Mouse (Mus musculus): Measurements from ENCODE around the gene Taf5. TPM values are rescaled to one million over a fixed set of nuclear protein-coding genes. Genes with fewer than 3 reads are reported as not detected.
A peak's percentile ranks its signal among the peaks of the same experiment; 100 is the strongest.

Taf5 gene
- polyA plus RNA-seq (2015; fragmentation: Nextera tagmentation; extraction: Ambion mirVana) = 6.9 and 7.8 TPM in 2 replicates

GRCm38 (mm10) chr19:47067096-47067882 is at the start of gene Taf5:
Gene Taf5 (plus strand): TSS chr19:47067746.
- peaks cover 17% of the 10 kb centered on the region for H3K4me1 ChIP-seq
- peak within 1 kb of the TSS; percentile 91 for H3K27ac ChIP-seq (replicated peaks)
- no peaks in the 10 kb centered on the region for H3K27me3 ChIP-seq
- no peaks in the 10 kb centered on the region for H3K9me3 ChIP-seq
- WGBS = 10% methylated on average over 48 of the region's 49 CpGs
- H3K4me2 ChIP-seq (replicated peaks) = peak within 1 kb of the TSS; percentile 70
- peak within 1 kb of the TSS; percentile 83 for H3K9ac ChIP-seq (replicated peaks)
- peak; percentile 86 for ATAC-seq (replicated peaks)
- H3K4me3 ChIP-seq = peak within 1 kb of the TSS; percentile 92
- peaks cover 15% of the 10 kb centered on the region for H3K36me3 ChIP-seq

GRCm38 (mm10) chr19:47017831-47018230 is 49.7 kb upstream of the Taf5 start:
- H3K9me3 ChIP-seq = no peaks in the 10 kb centered on the region
- peak overlapping the region; percentile 70 for H3K27ac ChIP-seq (replicated peaks)
- peaks cover 36% of the 10 kb centered on the region for H3K4me1 ChIP-seq
- H3K9ac ChIP-seq (replicated peaks) = peak overlapping the region; percentile 55
- peaks cover 21% of the 10 kb centered on the region; the same call in 1 of the 2 replicates for H3K27me3 ChIP-seq
- H3K4me2 ChIP-seq (replicated peaks) = peak overlapping the region; percentile 80
- peaks cover 23% of the 10 kb centered on the region for H3K36me3 ChIP-seq
- H3K4me3 ChIP-seq = peak overlapping the region; percentile 56
- 2% methylated on average over 3 of the region's 3 CpGs for WGBS
- ATAC-seq (replicated peaks) = no peak

GRCm38 (mm10) chr19:47018330-47018729 is 49.2 kb upstream of the Taf5 start:
- peak overlapping the region; percentile 56 for H3K4me3 ChIP-seq
- WGBS = 19% methylated on average over 2 of the region's 2 CpGs

DNA sequence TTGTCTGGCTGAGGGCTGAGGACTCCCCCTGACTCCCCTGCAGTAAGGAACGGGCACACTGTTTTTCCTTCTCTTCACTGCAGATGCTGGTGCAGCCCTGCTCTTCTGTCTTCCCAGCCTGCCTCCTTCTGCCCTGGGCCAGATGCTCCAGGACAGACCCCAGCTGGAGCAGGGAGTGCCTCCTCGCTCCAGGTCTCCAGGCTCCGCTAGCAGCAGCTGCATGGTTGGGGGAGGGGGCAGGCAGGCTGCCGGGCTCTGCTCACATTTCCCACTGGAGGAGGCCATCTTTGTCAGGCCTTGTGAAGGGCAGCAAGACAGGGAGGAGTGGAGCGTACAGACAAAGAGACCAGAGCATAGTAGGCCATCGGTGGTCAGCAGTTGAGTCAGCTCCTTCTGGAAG is 48.2 kb upstream of the Taf5 start:
- H3K4me3 ChIP-seq = peak overlapping the region; percentile 56
- H3K27ac ChIP-seq (replicated peaks) = peak overlapping the region; percentile 31; the same call in 1 of the 2 replicates
- peak overlapping the region; percentile 55; the same call in 1 of the 2 replicates for H3K9ac ChIP-seq (replicated peaks)
- 21% methylated on average over 6 of the region's 6 CpGs for WGBS
- peaks cover 37% of the 10 kb centered on the region for H3K36me3 ChIP-seq
- no peaks in the 10 kb centered on the region for H3K9me3 ChIP-seq
- peak overlapping the region; percentile 80 for H3K4me2 ChIP-seq (replicated peaks)
- peaks cover 28% of the 10 kb centered on the region for H3K4me1 ChIP-seq
- no peak for ATAC-seq (replicated peaks)
- H3K27me3 ChIP-seq = peaks cover 10% of the 10 kb centered on the region; the same call in 1 of the 2 replicates

More at GRCm38 (mm10) chr19:47018330-47018729, 49.2 kb upstream of the Taf5 start:
- H3K36me3 ChIP-seq = peaks cover 28% of the 10 kb centered on the region
- H3K9ac ChIP-seq (replicated peaks) = peak overlapping the region; percentile 55
- H3K4me2 ChIP-seq (replicated peaks) = peak overlapping the region; percentile 80
- peaks cover 16% of the 10 kb centered on the region; the same call in 1 of the 2 replicates for H3K27me3 ChIP-seq
- peaks cover 31% of the 10 kb centered on the region for H3K4me1 ChIP-seq
- H3K27ac ChIP-seq (replicated peaks) = peak overlapping the region; percentile 70
- ATAC-seq (replicated peaks) = no peak
- H3K9me3 ChIP-seq = no peaks in the 10 kb centered on the region

GRCm38 (mm10) chr19:47022709-47023108 is 44.8 kb upstream of the Taf5 start:
- Histone ChIP-seq H3K36me3 (peaks cover 63% of the 10 kb centered on the region), H3K4me3 (no peak overlapping the region), H3K9me3 (no peaks in the 10 kb centered on the region), H3K4me2 (replicated peaks) (no peak overlapping the region), H3K4me1 (peaks cover 20% of the 10 kb centered on the region), H3K27ac (replicated peaks) (no peak overlapping the region), H3K9ac (replicated peaks) (no peak overlapping the region), H3K27me3 (peaks cover under 1% of the 10 kb centered on the region; the same call in 1 of the 2 replicates)
- WGBS = 78% methylated on average over 4 of the region's 4 CpGs
- no peak for ATAC-seq (replicated peaks)

DNA sequence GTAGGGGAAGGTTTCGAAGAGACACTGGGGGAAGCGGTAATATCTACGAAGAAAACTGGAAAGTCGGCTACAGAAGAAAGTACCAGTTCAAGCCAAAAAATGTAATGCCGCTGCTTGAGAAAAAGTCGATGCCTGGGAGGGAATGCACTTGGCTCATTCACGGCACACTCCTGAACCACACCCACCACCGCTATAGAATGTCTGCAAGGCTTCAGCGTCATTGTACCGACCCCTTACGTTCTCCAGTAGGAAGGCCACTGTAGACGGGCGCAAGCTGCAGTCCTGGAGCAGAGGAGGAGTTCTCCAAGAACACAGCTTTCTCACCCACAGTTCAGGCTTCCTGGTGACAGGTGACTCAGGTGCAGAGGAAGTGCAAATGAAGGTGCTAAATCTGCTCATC is 44.0 kb upstream of the Taf5 start:
- Histone ChIP-seq H3K9me3 (no peaks in the 10 kb centered on the region), H3K36me3 (peaks cover 63% of the 10 kb centered on the region), H3K4me3 (no peak overlapping the region), H3K27me3 (no peaks in the 10 kb centered on the region), H3K27ac (replicated peaks) (no peak overlapping the region), H3K9ac (replicated peaks) (no peak overlapping the region), H3K4me2 (replicated peaks) (no peak overlapping the region), H3K4me1 (peaks cover 14% of the 10 kb centered on the region)
- ATAC-seq (replicated peaks) = no peak
- WGBS = 92% methylated on average over 13 of the region's 13 CpGs

DNA sequence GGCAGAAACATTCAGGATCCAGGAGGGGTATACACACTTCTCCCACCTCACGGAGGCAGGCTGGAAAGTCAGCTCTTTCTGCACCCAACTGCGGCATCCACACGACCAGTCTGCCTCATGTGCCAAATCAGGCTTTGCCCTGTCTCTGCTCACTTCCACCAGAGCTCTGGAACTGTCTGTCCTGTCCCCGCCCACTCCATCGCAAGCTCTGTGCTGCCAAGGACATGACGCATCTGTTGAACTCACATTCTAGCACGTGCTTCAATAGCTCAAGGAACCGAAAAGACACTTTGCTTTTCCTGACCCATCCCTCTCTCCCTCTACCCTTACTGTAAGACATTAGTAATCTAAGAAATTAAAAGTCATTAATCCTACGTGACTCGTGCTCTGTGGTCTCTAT is 42.6 kb upstream of the Taf5 start:
- no peak for ATAC-seq (replicated peaks)
- WGBS = 88% methylated on average over 10 of the region's 10 CpGs
- Histone ChIP-seq H3K36me3 (peaks cover 63% of the 10 kb centered on the region), H3K9me3 (no peaks in the 10 kb centered on the region), H3K9ac (replicated peaks) (no peak overlapping the region), H3K27me3 (no peaks in the 10 kb centered on the region), H3K4me3 (no peak overlapping the region), H3K4me2 (replicated peaks) (no peak overlapping the region), H3K27ac (replicated peaks) (no peak overlapping the region), H3K4me1 (peaks cover 1% of the 10 kb centered on the region; the same call in 1 of the 2 replicates)

DNA sequence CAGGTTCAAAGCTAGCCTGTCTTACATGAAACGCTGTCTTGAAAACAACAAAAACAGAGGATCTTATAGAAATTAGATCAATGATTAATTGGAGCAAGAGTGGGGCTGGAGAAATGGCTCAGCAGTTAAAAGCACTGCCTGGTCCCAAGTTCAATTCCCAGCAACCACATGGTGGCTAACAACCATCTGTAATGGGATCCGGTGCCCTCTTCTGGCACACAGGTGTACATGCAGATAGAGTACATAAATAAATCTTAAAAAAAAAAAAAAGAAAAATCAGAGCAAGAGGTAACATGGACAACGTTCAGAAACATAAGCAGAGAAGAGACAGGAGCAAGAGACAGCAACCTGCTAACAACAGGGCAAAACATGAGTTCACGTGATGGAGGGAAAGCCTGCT is 41.0 kb upstream of the Taf5 start:
- no peak overlapping the region for H3K9ac ChIP-seq (replicated peaks)
- peaks cover 53% of the 10 kb centered on the region for H3K36me3 ChIP-seq
- no peak overlapping the region for H3K4me3 ChIP-seq
- H3K4me1 ChIP-seq = no peaks in the 10 kb centered on the region
- no peaks in the 10 kb centered on the region for H3K27me3 ChIP-seq
- 89% methylated on average over 4 of the region's 4 CpGs for WGBS
- no peaks in the 10 kb centered on the region for H3K9me3 ChIP-seq
- H3K4me2 ChIP-seq (replicated peaks) = no peak overlapping the region
- no peak for ATAC-seq (replicated peaks)
- no peak overlapping the region for H3K27ac ChIP-seq (replicated peaks)

GRCm38 (mm10) chr19:47029796-47030195 is 37.8 kb upstream of the Taf5 start:
- Histone ChIP-seq H3K4me2 (replicated peaks) (no peak overlapping the region), H3K27me3 (no peaks in the 10 kb centered on the region), H3K36me3 (peaks cover 39% of the 10 kb centered on the region), H3K4me1 (no peaks in the 10 kb centered on the region), H3K4me3 (no peak overlapping the region), H3K9ac (replicated peaks) (no peak overlapping the region), H3K9me3 (no peaks in the 10 kb centered on the region), H3K27ac (replicated peaks) (no peak overlapping the region)
- no peak for ATAC-seq (replicated peaks)
- 68% methylated on average over 9 of the region's 9 CpGs for WGBS

GRCm38 (mm10) chr19:47031770-47032169 is 35.8 kb upstream of the Taf5 start:
- Histone ChIP-seq H3K4me1 (no peaks in the 10 kb centered on the region), H3K4me2 (replicated peaks) (no peak overlapping the region), H3K9ac (replicated peaks) (no peak overlapping the region), H3K27me3 (no peaks in the 10 kb centered on the region), H3K9me3 (no peaks in the 10 kb centered on the region), H3K27ac (replicated peaks) (0 out of 2 replicates have a peak overlapping the region, but pooled peaks have one; percentile 19), H3K4me3 (no peak overlapping the region), H3K36me3 (peaks cover 31% of the 10 kb centered on the region)
- WGBS = 81% methylated on average over 6 of the region's 6 CpGs
- no peak for ATAC-seq (replicated peaks)

DNA sequence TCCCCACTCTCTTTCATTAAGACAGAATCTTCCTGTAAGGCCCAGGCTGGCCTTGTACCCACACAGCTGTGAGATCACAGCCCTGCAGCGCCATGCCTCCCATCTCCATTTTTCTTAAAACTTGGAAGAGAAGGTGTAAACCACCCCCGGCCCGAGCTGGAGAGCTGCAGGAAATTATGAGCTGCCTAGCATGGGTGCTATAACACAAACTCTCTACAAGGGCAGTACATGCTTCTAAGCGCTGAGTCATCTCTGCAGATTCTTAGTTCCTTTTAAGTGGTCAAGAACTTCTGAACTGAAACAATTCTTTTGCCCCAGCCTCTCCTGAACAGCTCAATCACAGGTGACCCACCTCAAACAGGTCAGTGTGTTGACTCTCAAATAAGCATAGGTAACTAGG is 32.6 kb upstream of the Taf5 start:
- 94% methylated on average over 4 of the region's 4 CpGs for WGBS
- no peaks in the 10 kb centered on the region for H3K9me3 ChIP-seq
- peaks cover 56% of the 10 kb centered on the region for H3K36me3 ChIP-seq
- H3K27me3 ChIP-seq = no peaks in the 10 kb centered on the region
- H3K4me1 ChIP-seq = no peaks in the 10 kb centered on the region
- ATAC-seq (replicated peaks) = no peak
- no peak overlapping the region for H3K27ac ChIP-seq (replicated peaks)
- H3K4me2 ChIP-seq (replicated peaks) = no peak overlapping the region
- no peak overlapping the region for H3K4me3 ChIP-seq
- no peak overlapping the region for H3K9ac ChIP-seq (replicated peaks)

- Histone ChIP-seq H3K27ac (replicated peaks) (no peak overlapping the region), H3K9me3 (no peaks in the 10 kb centered on the region), H3K4me3 (no peak overlapping the region), H3K4me1 (no peaks in the 10 kb centered on the region), H3K9ac (replicated peaks) (no peak overlapping the region), H3K36me3 (peaks cover 66% of the 10 kb centered on the region), H3K27me3 (no peaks in the 10 kb centered on the region), H3K4me2 (replicated peaks) (no peak overlapping the region)
- ATAC-seq (replicated peaks) = no peak
- 90% methylated on average over 3 of the region's 3 CpGs for WGBS
Observed at GRCm38 (mm10) chr19:47036596-47036995, 30.9 kb upstream of the Taf5 start.

Measured in forebrain, embryonic 15.5 days (tissue).